Mouse (Mus musculus) cerebellum, adult 9-10 months (tissue): ENCODE results near the gene Olfr1231.

Experiments
- DNase-seq: peaks from one replicate; pipeline ENCODE4 v3.0.0; 2022

Olfr1231 gene

GRCm38 (mm10) chr2:89306974-89307373 is at the start of gene Olfr1231:
Gene Olfr1231, minus strand, starts transcription at chr2:89307074.
- DNase-seq = no peak

GRCm38 (mm10) chr2:89342298-89342697 is 35.4 kb upstream of the Olfr1231 start, which contains the start of gene Olfr1233:
Gene Olfr1233, minus strand, starts transcription at chr2:89342398.
- no peak for DNase-seq

GRCm38 (mm10) chr2:89329575-89329974 is 22.7 kb upstream of the Olfr1231 start, which contains the start of gene Olfr1232:
Gene Olfr1232, minus strand, starts transcription at chr2:89329675.
- no peak for DNase-seq

- DNase-seq = no peak
These were observed 9.7 kb downstream of the Olfr1231 start, which contains the start of gene Olfr1230 for GRCm38 (mm10) chr2:89297168-89297567. Gene Olfr1230, minus strand, starts transcription at chr2:89297268.

- DNase-seq = no peak
These were observed 19.0 kb downstream of the Olfr1231 start, which contains the start of gene Olfr1229 for GRCm38 (mm10) chr2:89287914-89288313. Gene Olfr1229, minus strand, starts transcription at chr2:89288014.

GRCm38 (mm10) chr2:89253962-89254361 is 52.9 kb downstream of the Olfr1231 start, which contains the start of gene Olfr1228:
Gene Olfr1228, minus strand, starts transcription at chr2:89254062.
- no peak for DNase-seq
